Mouse (Mus musculus): ENCODE measurements at regions not wholly inside any gene's neighbourhood (a gene's known extent, or its start where the extent isn't known, plus 50 kb on each side); places are given as distances from the start of the nearest gene placed in this dataset.

DNA sequence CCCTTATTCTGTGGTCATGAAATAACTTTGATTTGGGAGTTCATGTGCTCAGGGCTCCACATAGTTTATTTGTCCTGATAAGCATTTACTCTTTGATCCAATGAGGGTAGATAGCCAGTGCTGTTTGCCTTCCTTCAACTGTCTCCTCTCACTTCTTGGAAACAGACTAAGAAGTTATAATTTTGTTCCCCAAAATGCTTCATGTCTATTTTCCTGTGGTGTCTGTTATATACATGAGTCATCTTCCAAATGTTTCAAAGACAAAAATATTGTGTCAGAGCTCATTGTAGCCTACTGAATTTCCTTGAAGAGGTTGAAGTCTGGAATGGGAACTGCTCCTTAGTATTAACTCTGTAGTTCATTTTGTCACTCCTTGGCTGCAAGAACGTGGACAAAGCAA is 168.7 kb downstream of the Ptprc start:
- Histone ChIP-seq H3K79me2 (ENCODE audit: control insufficient read depth, insufficient read depth, low read length, poor library complexity) (no peaks in the 10 kb centered on the region), H3K27ac (ENCODE audit: control insufficient read depth, low read depth, low read length) (no peak overlapping the region), H3K36me3 (ENCODE audit: control insufficient read depth in 1 of 2, insufficient read depth in 2 of 2, low read length in 2 of 2) (no peaks in the 10 kb centered on the region), H3K9me3 (replicated peaks; ENCODE audit: insufficient read depth, low read length) (no peaks in the 10 kb centered on the region), H3K9ac (ENCODE audit: control insufficient read depth, low read depth, low read length, poor library complexity, severe bottlenecking) (no peak overlapping the region), H3K4me3 (ENCODE audit: control insufficient read depth in 1 of 2, insufficient read depth in 1 of 2, low read depth in 2 of 2, low read length in 2 of 2) (no peak overlapping the region), H3K4me1 (ENCODE audit: control insufficient read depth in 1 of 2, insufficient read depth in 2 of 2, low read length in 2 of 2) (no peaks in the 10 kb centered on the region), H3K27me3 (ENCODE audit: control insufficient read depth in 1 of 2, insufficient read depth in 2 of 2, low read length in 2 of 2) (no peaks in the 10 kb centered on the region)
- TF ChIP-seq RAD21 (IDR thresholded peaks at IDR 0.05; ENCODE audit: low read depth, low read length) (no peak), MYB (IDR thresholded peaks at IDR 0.05; ENCODE audit: low read depth, low read length) (no peak), ZC3H11A (IDR thresholded peaks at IDR 0.05; ENCODE audit: low read depth, low read length) (no peak)
- DNase-seq (ENCODE audit: low read depth, low spot score) = no peak

GRCm38 (mm10) chr1:138004319-138004718 is 171.2 kb downstream of the Ptprc start:
- no peaks in the 10 kb centered on the region for H3K79me2 ChIP-seq (ENCODE audit: control insufficient read depth, insufficient read depth, low read length, poor library complexity)
- DNase-seq (ENCODE audit: low read depth, low spot score) = no peak
- H3K27ac ChIP-seq (ENCODE audit: control insufficient read depth, low read depth, low read length) = no peak overlapping the region
- TF ChIP-seq CTCF (IDR thresholded peaks at IDR 0.05 in 2 of 3, conservative IDR thresholded peaks at IDR 0.05 in 1 of 3; ENCODE audit: control insufficient read depth in 1 of 3, insufficient read depth in 1 of 3, low read depth in 2 of 3, low read length in 3 of 3, poor library complexity in 1 of 3, severe bottlenecking in 1 of 3) (no peak), ELF1 (IDR thresholded peaks at IDR 0.05; ENCODE audit: low read depth, low read length) (no peak), ZC3H11A (IDR thresholded peaks at IDR 0.05; ENCODE audit: low read depth, low read length) (no peak), TBP (IDR thresholded peaks at IDR 0.05; ENCODE audit: low read depth, low read length) (no peak)
- H3K27me3 ChIP-seq (ENCODE audit: control insufficient read depth in 1 of 2, insufficient read depth in 2 of 2, low read length in 2 of 2) = no peaks in the 10 kb centered on the region
- no peaks in the 10 kb centered on the region for H3K36me3 ChIP-seq (ENCODE audit: control insufficient read depth in 1 of 2, insufficient read depth in 2 of 2, low read length in 2 of 2)
- no peak overlapping the region for H3K4me3 ChIP-seq (ENCODE audit: control insufficient read depth in 1 of 2, insufficient read depth in 1 of 2, low read depth in 2 of 2, low read length in 2 of 2)
- no peaks in the 10 kb centered on the region for H3K9me3 ChIP-seq (replicated peaks; ENCODE audit: insufficient read depth, low read length)
- no peak overlapping the region for H3K9ac ChIP-seq (ENCODE audit: control insufficient read depth, low read depth, low read length, poor library complexity, severe bottlenecking)
- no peaks in the 10 kb centered on the region for H3K4me1 ChIP-seq (ENCODE audit: control insufficient read depth in 1 of 2, insufficient read depth in 2 of 2, low read length in 2 of 2)

DNA sequence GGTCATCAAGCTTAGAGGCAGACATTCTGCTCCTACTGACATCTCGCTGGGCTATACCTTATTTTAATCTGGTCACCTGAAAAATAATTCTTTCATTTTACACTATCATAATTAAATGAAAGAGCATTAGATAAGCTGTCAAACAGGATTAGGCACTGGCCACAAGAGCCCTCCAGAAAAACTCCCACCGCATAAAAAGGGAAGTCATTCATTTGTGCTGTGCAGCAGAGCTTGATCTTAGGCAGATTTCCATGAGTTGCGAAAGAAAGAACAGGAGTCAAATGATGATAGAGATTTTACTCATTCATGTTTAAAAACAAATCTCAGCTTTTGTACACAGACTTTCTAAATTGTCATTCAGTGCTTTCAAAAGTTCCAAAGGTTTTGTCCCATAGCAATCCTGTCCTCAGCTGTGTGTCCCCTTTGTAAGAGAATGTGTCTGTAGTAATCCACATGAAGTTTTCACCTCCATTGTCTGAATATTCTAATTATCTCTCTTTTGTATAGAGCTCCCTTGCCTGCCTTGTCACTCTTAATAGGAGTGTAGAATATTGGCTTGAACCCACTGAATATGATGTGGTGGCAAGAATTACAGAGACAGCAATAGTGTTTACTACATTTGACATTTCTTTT is 176.1 kb downstream of the Ptprc start:
- Histone ChIP-seq H3K79me2 (ENCODE audit: control insufficient read depth, insufficient read depth, low read length, poor library complexity) (no peaks in the 10 kb centered on the region), H3K9ac (ENCODE audit: control insufficient read depth, low read depth, low read length, poor library complexity, severe bottlenecking) (no peak overlapping the region), H3K4me3 (ENCODE audit: control insufficient read depth in 1 of 2, insufficient read depth in 1 of 2, low read depth in 2 of 2, low read length in 2 of 2) (no peak overlapping the region), H3K27me3 (ENCODE audit: control insufficient read depth in 1 of 2, insufficient read depth in 2 of 2, low read length in 2 of 2) (no peaks in the 10 kb centered on the region), H3K9me3 (replicated peaks; ENCODE audit: insufficient read depth, low read length) (no peaks in the 10 kb centered on the region), H3K4me1 (ENCODE audit: control insufficient read depth in 1 of 2, insufficient read depth in 2 of 2, low read length in 2 of 2) (no peaks in the 10 kb centered on the region), H3K27ac (ENCODE audit: control insufficient read depth, low read depth, low read length) (no peak overlapping the region), H3K36me3 (ENCODE audit: control insufficient read depth in 1 of 2, insufficient read depth in 2 of 2, low read length in 2 of 2) (no peaks in the 10 kb centered on the region)
- TF ChIP-seq SIN3A (IDR thresholded peaks at IDR 0.05; ENCODE audit: low read length) (no peak), RAD21 (IDR thresholded peaks at IDR 0.05; ENCODE audit: low read depth, low read length) (no peak), USF1 (IDR thresholded peaks at IDR 0.05; ENCODE audit: low read depth, low read length) (no peak), TBP (IDR thresholded peaks at IDR 0.05; ENCODE audit: low read depth, low read length) (no peak), MAFK (IDR thresholded peaks at IDR 0.05; ENCODE audit: borderline replicate concordance, low read depth, low read length) (no peak), TCF12 (IDR thresholded peaks at IDR 0.05; ENCODE audit: low read depth, low read length) (no peak), CHD1 (IDR thresholded peaks at IDR 0.05; ENCODE audit: low read depth, low read length) (no peak), ZC3H11A (IDR thresholded peaks at IDR 0.05; ENCODE audit: low read depth, low read length) (no peak), MXI1 (IDR thresholded peaks at IDR 0.05; ENCODE audit: low read depth, low read length) (no peak), E2F4 (IDR thresholded peaks at IDR 0.05; ENCODE audit: borderline replicate concordance, low read depth, low read length) (no peak), POLR2AphosphoS2 (IDR thresholded peaks at IDR 0.05; ENCODE audit: low read length) (no peak), GABPA (IDR thresholded peaks at IDR 0.05; ENCODE audit: low read depth, low read length) (no peak), USF2 (IDR thresholded peaks at IDR 0.05; ENCODE audit: borderline replicate concordance in 1 of 2, insufficient read depth in 1 of 2, low read depth in 1 of 2, low read length in 2 of 2) (no peak), NRF1 (IDR thresholded peaks at IDR 0.05; ENCODE audit: insufficient read depth, low read depth, low read length, poor library complexity, severe bottlenecking) (no peak), ETS1 (IDR thresholded peaks at IDR 0.05; ENCODE audit: low read depth, low read length) (no peak), MAX (IDR thresholded peaks at IDR 0.05; ENCODE audit: low read length) (no peak), UBTF (IDR thresholded peaks at IDR 0.05; ENCODE audit: borderline replicate concordance, insufficient read depth, low read depth, low read length) (no peak)
- no peak for DNase-seq (ENCODE audit: low read depth, low spot score)

Data from MEL (cell line).